Mouse (Mus musculus) kidney, adult 2 months (tissue): ENCODE measurements around the gene Pgm3.

Source experiments
- CTCF ChIP-seq: fragments of 200-500 bp; conservative IDR thresholded peaks from 2 replicates; pipeline ENCODE4 v1.5.1; 2011; ENCODE audit warnings: low read depth, mild to moderate bottlenecking, control low read depth, low read length, moderate library complexity, mixed read lengths; ENCODE audit not compliant: insufficient read depth, insufficient read length
- POLR2A ChIP-seq: fragments of 200-500 bp; IDR thresholded peaks from one replicate; pipeline ENCODE4 v1.6.1; 2011; ENCODE audit warnings: low read depth, low read length, control low read depth

- TF ChIP-seq CTCF (no peak), POLR2A (no peak)
Observed at GRCm38 (mm10) chr9:86570946-86571345, 696 bp downstream of the Pgm3 start.
